Mouse (Mus musculus): ENCODE measurements at regions not wholly inside any gene's neighbourhood (a gene's known extent, or its start where the extent isn't known, plus 50 kb on each side); places are given as distances from the start of the nearest gene placed in this dataset.

DNA sequence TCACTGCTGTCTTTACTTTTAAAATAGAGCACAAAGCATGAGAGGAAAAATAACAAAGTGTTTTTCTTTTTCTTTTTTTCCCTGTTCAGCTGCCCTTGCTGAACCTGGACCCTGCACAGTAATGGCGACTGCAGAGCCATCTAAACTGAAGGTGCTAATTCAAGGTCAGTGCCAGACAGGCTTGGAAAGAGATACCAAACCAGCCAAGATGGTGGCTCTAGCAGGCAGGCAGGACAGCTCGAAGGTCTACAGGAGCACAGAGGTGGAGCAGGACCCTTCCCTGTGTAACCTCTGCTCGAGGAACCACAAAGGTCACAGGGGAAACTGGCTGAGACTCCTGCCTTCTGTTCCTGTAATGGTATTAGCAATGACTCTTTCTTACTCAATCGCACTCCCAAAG, 326.7 kb downstream of the Gm45692 start:
- no peak for TF ChIP-seq POLR2A (IDR thresholded peaks at IDR 0.05; ENCODE audit: borderline replicate concordance, insufficient read depth, low read length)
- no peak for TF ChIP-seq CTCF (IDR thresholded peaks at IDR 0.05; ENCODE audit: borderline replicate concordance, insufficient read depth, low read depth, low read length)

All from cerebellum, adult 2 months (tissue).